In genomic region chrX:170010581-170011528, GRCm38 (mm10) we compare ENCODE assay signal across 8 mouse cellular contexts. TPM values are rescaled to one million over a fixed set of nuclear protein-coding genes. Genes with fewer than 3 reads are reported as not detected.
DNase-seq lines count a peak whose midpoint lies in the region; ATAC-seq and TF ChIP-seq lines count a peak whose summit lies in the region.
"Not testable (repeated sequence)": the region's sequence is repeated elsewhere in the genome, so short reads cannot be mapped to it uniquely, and the experiment has no call there.

No protein-coding gene starts in this region.

- TF ChIP-seq CTCF in brain, embryonic 14.5 days (IDR thresholded peaks at IDR 0.05; ENCODE audit: borderline replicate concordance, extremely low read depth, insufficient read depth, insufficient read length), result peak; percentile 35; the same call in 1 of the 2 replicates

- peak overlapping the region; percentile 27 for H3K4me3 ChIP-seq in heart, embryonic 15.5 days
- H3K4me3 ChIP-seq in lung, embryonic 15.5 days, result peak overlapping the region; percentile 8
- peak overlapping the region; percentile 1; the same call in 1 of the 2 replicates for H3K4me3 ChIP-seq in neural tube, embryonic 14.5 days (ENCODE audit: low read depth, low read length)

- H3K4me1 ChIP-seq in heart, embryonic 15.5 days (replicated peaks); lung, embryonic 15.5 days; neural tube, embryonic 14.5 days (ENCODE audit: control insufficient read depth, insufficient read depth, low read length): not testable (repeated sequence)

- H3K36me3 ChIP-seq in heart, embryonic 15.5 days, result peaks cover 12% of the 10 kb centered on the region
- H3K36me3 ChIP-seq in lung, embryonic 15.5 days; neural tube, embryonic 14.5 days (ENCODE audit: control insufficient read depth, insufficient read depth, low read length): not testable (repeated sequence)

- peaks cover 18% of the 10 kb centered on the region for H3K9me3 ChIP-seq in heart, embryonic 15.5 days (replicated peaks)
- H3K9me3 ChIP-seq in lung, embryonic 15.5 days, result peaks cover 15% of the 10 kb centered on the region
- H3K9me3 ChIP-seq in neural tube, embryonic 14.5 days (ENCODE audit: control insufficient read depth, low read length), result peaks cover 21% of the 10 kb centered on the region

- peak; percentile 13; the same call in 1 of the 2 replicates for ATAC-seq in erythroid progenitor cell, adult 5-6 weeks (replicated peaks; ENCODE audit: low FRiP score, poor library complexity, severe bottlenecking)
- ATAC-seq in heart, embryonic 15.5 days (replicated peaks; ENCODE audit: insufficient number of reproducible peaks, insufficient read depth, low FRiP score, low read depth), result peak; percentile 14; the same call in 1 of the 2 replicates
- peak; percentile 19; the same call in 1 of the 2 replicates for ATAC-seq in lung, embryonic 15.5 days (ENCODE audit: borderline replicate concordance, extremely low read depth, low FRiP score, low TSS enrichment)
- peak; percentile 35 for ATAC-seq in neural tube, embryonic 14.5 days (ENCODE audit: low read depth)

- WGBS in heart, embryonic 15.5 days, result 82% methylated on average over 97 of the region's 97 CpGs
- 81% methylated on average over 97 of the region's 97 CpGs for WGBS in lung, embryonic 15.5 days
- WGBS in neural tube, embryonic 14.5 days, result 88% methylated on average over 97 of the region's 97 CpGs

- H3K27me3 ChIP-seq in heart, embryonic 15.5 days; lung, embryonic 15.5 days; neural tube, embryonic 14.5 days (ENCODE audit: control insufficient read depth, insufficient read depth, low read length): not testable (repeated sequence)

- DNase-seq in CD8-positive naive resting alpha-beta T cell, adult 2 months (ENCODE audit: low read depth in 2 of 2, low spot score in 2 of 2), result peak; percentile 52 to 61
- peak; percentile 88 for DNase-seq in brain, embryonic 14.5 days (ENCODE audit: low read depth)
- peak; percentile 76 for DNase-seq in kidney, postnatal 14 days
- peak; percentile 59 for DNase-seq in thymus, postnatal 0 days (ENCODE audit: low spot score)

- not testable (repeated sequence) for H3K27ac ChIP-seq in heart, embryonic 15.5 days; lung, embryonic 15.5 days; neural tube, embryonic 14.5 days (ENCODE audit: low read depth, low read length)

- not testable (repeated sequence) for H3K9ac ChIP-seq in heart, embryonic 15.5 days; lung, embryonic 15.5 days; neural tube, embryonic 14.5 days (replicated peaks; ENCODE audit: low read depth, low read length)

- peak overlapping the region; percentile 29 for H3K4me2 ChIP-seq in heart, embryonic 15.5 days
- H3K4me2 ChIP-seq in lung, embryonic 15.5 days, result peak overlapping the region; percentile 43
- not testable (repeated sequence) for H3K4me2 ChIP-seq in neural tube, embryonic 14.5 days (ENCODE audit: low read depth, low read length)

- not testable (repeated sequence) for TF ChIP-seq POLR2A in brain, embryonic 14.5 days (IDR thresholded peaks at IDR 0.05; ENCODE audit: borderline replicate concordance, extremely low read depth, insufficient read depth, insufficient read length, poor library complexity, severe bottlenecking)

RNA-seq across cellular contexts. Expression of gene Gm21887, which starts 1.4 kb away (rescaled TPM):
- 476 and 1,536 TPM in 2 replicates for polyA plus RNA-seq in brain, embryonic 14.5 days (2012; rRNA removed)
- 47.4 and 53.7 TPM in 2 replicates for total RNA-seq in erythroid progenitor cell, adult 5-6 weeks (2015; ENCODE audit: low replicate concordance)
- 67.6 and 103 TPM in 2 replicates for total RNA-seq in erythroid progenitor cell, adult 5-6 weeks (2017; ENCODE audit: low replicate concordance)
- 122 and 155 TPM in 2 replicates for polyA plus RNA-seq in heart, embryonic 15.5 days (2015; fragmentation: Nextera tagmentation; extraction: Ambion mirVana)
- 199 and 218 TPM in 2 replicates for polyA plus RNA-seq in lung, embryonic 15.5 days (2015; fragmentation: Nextera tagmentation; extraction: Ambion mirVana)
- 150 and 359 TPM in 2 replicates for polyA plus RNA-seq in neural tube, embryonic 14.5 days (2014; fragmentation: Nextera tagmentation; extraction: Ambion mirVana)
- 166 and 243 TPM in 2 replicates for polyA plus RNA-seq in thymus, postnatal 0 days (2015; fragmentation: Nextera tagmentation; extraction: Ambion mirVana)
